ENCODE assay signal across 32 mouse cellular contexts in the genomic region with DNA sequence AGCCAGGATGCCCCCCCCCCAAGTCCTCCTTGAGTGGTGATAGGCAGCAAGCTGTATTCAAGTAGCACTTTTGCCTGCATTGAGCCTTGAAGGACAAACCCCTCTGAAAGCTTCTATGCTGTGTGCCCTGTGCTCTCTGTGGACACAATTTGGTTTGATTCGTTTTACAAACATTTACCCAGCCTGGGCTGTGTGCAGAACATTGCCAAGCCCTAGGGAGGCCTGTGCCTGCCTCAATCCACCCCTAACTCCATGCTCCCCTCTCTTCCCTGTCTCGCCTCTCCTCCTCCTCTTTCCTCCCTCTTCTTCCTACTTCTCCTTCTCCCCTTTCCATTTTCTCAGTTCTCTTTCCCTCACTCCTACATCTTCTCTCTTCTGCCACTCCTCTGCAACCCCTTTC. TPM values are rescaled to one million over a fixed set of nuclear protein-coding genes. Genes with fewer than 3 reads are reported as not detected.
DNase-seq lines count a peak whose midpoint lies in the region; ATAC-seq and TF ChIP-seq lines count a peak whose summit lies in the region.
"Had no signal": no experiment of that assay in that cellular context is flagged by ENCODE, and none has a peak within 500 bp of the region (broad histone marks: within the 10 kb centered on the region; RNA-seq: fewer than 3 reads in every experiment).

No protein-coding gene starts in this region.

- H3K27me3 ChIP-seq in intestine, embryonic 15.5 days (replicated peaks) = no peaks in the 10 kb centered on the region
- no peaks in the 10 kb centered on the region for H3K27me3 ChIP-seq in intestine, postnatal 0 days (replicated peaks; ENCODE audit: control insufficient read depth, insufficient read depth, low read length)
- peaks cover 10% of the 10 kb centered on the region; the same call in 1 of the 2 replicates for H3K27me3 ChIP-seq in embryonic facial prominence, embryonic 13.5 days
- no peaks in the 10 kb centered on the region for H3K27me3 ChIP-seq in stomach, embryonic 15.5 days (replicated peaks)
- H3K27me3 ChIP-seq: embryonic facial prominence, embryonic 12.5 days; limb, embryonic 15.5 days; lung, embryonic 15.5 days had no signal

- peaks cover 28% of the 10 kb centered on the region for H3K4me1 ChIP-seq in intestine, embryonic 15.5 days (replicated peaks)
- H3K4me1 ChIP-seq in intestine, postnatal 0 days (replicated peaks; ENCODE audit: control insufficient read depth, insufficient read depth, low read length) = peaks cover 3% of the 10 kb centered on the region; the same call in 1 of the 2 replicates
- peaks cover 31% of the 10 kb centered on the region for H3K4me1 ChIP-seq in embryonic facial prominence, embryonic 13.5 days
- H3K4me1 ChIP-seq in stomach, embryonic 15.5 days = peaks cover 30% of the 10 kb centered on the region
- H3K4me1 ChIP-seq: liver, embryonic 15.5 days had no signal

- 35% methylated on average over 2 of the region's 2 CpGs for WGBS in intestine, embryonic 15.5 days
- 53% methylated on average over 2 of the region's 2 CpGs for WGBS in intestine, postnatal 0 days
- 51% methylated on average over 2 of the region's 2 CpGs for WGBS in embryonic facial prominence, embryonic 13.5 days
- WGBS in stomach, embryonic 15.5 days = 24% methylated on average over 2 of the region's 2 CpGs

- H3K9me3 ChIP-seq in intestine, embryonic 15.5 days = no peaks in the 10 kb centered on the region
- no peaks in the 10 kb centered on the region for H3K9me3 ChIP-seq in intestine, postnatal 0 days (ENCODE audit: control insufficient read depth)
- no peaks in the 10 kb centered on the region for H3K9me3 ChIP-seq in embryonic facial prominence, embryonic 13.5 days
- no peaks in the 10 kb centered on the region for H3K9me3 ChIP-seq in stomach, embryonic 15.5 days
- H3K9me3 ChIP-seq: embryonic facial prominence, embryonic 12.5 days; forebrain, embryonic 12.5 days; heart, embryonic 15.5 days; hindbrain, embryonic 13.5 days; kidney, embryonic 15.5 days; limb, embryonic 15.5 days; liver, embryonic 15.5 days; lung, embryonic 15.5 days; midbrain, embryonic 12.5 days; neural tube, embryonic 13.5 days had no signal

- H3K4me2 ChIP-seq in intestine, embryonic 15.5 days (replicated peaks) = no peak overlapping the region
- no peak overlapping the region for H3K4me2 ChIP-seq in intestine, postnatal 0 days (replicated peaks; ENCODE audit: low read depth)
- no peak overlapping the region for H3K4me2 ChIP-seq in embryonic facial prominence, embryonic 13.5 days
- no peak overlapping the region for H3K4me2 ChIP-seq in stomach, embryonic 15.5 days
- H3K4me2 ChIP-seq: embryonic facial prominence, embryonic 12.5 days; forebrain, embryonic 12.5 days; heart, embryonic 15.5 days; hindbrain, embryonic 13.5 days; kidney, embryonic 15.5 days; limb, embryonic 15.5 days; liver, embryonic 15.5 days; lung, embryonic 15.5 days; midbrain, embryonic 12.5 days; neural tube, embryonic 13.5 days had no signal

- peak overlapping the region; percentile 17; the same call in 1 of the 2 replicates for H3K27ac ChIP-seq in intestine, embryonic 15.5 days
- no peak overlapping the region for H3K27ac ChIP-seq in intestine, postnatal 0 days (ENCODE audit: low read depth, low read length)
- no peak overlapping the region for H3K27ac ChIP-seq in embryonic facial prominence, embryonic 13.5 days
- H3K27ac ChIP-seq in stomach, embryonic 15.5 days = peak overlapping the region; percentile 62
- H3K27ac ChIP-seq: embryonic facial prominence, embryonic 12.5 days; forebrain, embryonic 12.5 days; heart, embryonic 15.5 days; hindbrain, embryonic 13.5 days; kidney, embryonic 15.5 days; layer of hippocampus, adult 2 months; left cerebral cortex, adult 2 months; limb, embryonic 15.5 days; liver, embryonic 15.5 days; lung, embryonic 15.5 days; midbrain, embryonic 12.5 days; neural tube, embryonic 13.5 days had no signal

- peak; percentile 64 for DNase-seq in NIH3T3 (ENCODE audit: low read depth)
- DNase-seq in right cerebral cortex, adult 2 months (ENCODE audit: low spot score in 2 of 2) = no peak
- no peak for DNase-seq in left cerebral cortex, postnatal 36 days (ENCODE audit: low spot score in 2 of 2)
- DNase-seq: adrenal gland, adult 2 months; adrenal gland, postnatal 36 days; cerebellum, adult 18-20 months; cerebellum, postnatal 14 days; gastrocnemius, postnatal 14 days; kidney, adult 11 months; kidney, postnatal 25 days; lung, postnatal 36 days; thymus, postnatal 4 days had no signal

- ATAC-seq in intestine, embryonic 15.5 days = no peak
- no peak for ATAC-seq in intestine, postnatal 0 days
- no peak for ATAC-seq in embryonic facial prominence, embryonic 13.5 days (ENCODE audit: insufficient number of reproducible peaks, insufficient read depth, low FRiP score, low TSS enrichment, low read depth)
- peak; percentile 47 for ATAC-seq in stomach, embryonic 15.5 days (ENCODE audit: insufficient read depth, low FRiP score, low read depth)
- ATAC-seq: activated CD4-positive, CD25-positive, alpha-beta regulatory T cell, adult 4 months had no signal

- H3K36me3 ChIP-seq in intestine, embryonic 15.5 days = no peaks in the 10 kb centered on the region
- no peaks in the 10 kb centered on the region for H3K36me3 ChIP-seq in intestine, postnatal 0 days (ENCODE audit: control insufficient read depth, insufficient read depth)
- no peaks in the 10 kb centered on the region for H3K36me3 ChIP-seq in embryonic facial prominence, embryonic 13.5 days
- H3K36me3 ChIP-seq in stomach, embryonic 15.5 days = no peaks in the 10 kb centered on the region
- H3K36me3 ChIP-seq: embryonic facial prominence, embryonic 12.5 days; forebrain, embryonic 12.5 days; heart, embryonic 15.5 days; hindbrain, embryonic 13.5 days; kidney, embryonic 15.5 days; limb, embryonic 15.5 days; liver, embryonic 15.5 days; lung, embryonic 15.5 days; midbrain, embryonic 12.5 days; neural tube, embryonic 13.5 days had no signal

- TF ChIP-seq CTCF in intestine, postnatal 0 days (IDR thresholded peaks at IDR 0.05; ENCODE audit: low read depth) = no peak

- no peak overlapping the region for H3K4me3 ChIP-seq in intestine, embryonic 15.5 days (replicated peaks)
- no peak overlapping the region for H3K4me3 ChIP-seq in intestine, postnatal 0 days (ENCODE audit: low read depth, low read length)
- H3K4me3 ChIP-seq in embryonic facial prominence, embryonic 13.5 days = no peak overlapping the region
- H3K4me3 ChIP-seq in stomach, embryonic 15.5 days (replicated peaks) = no peak overlapping the region
- H3K4me3 ChIP-seq: embryonic facial prominence, embryonic 12.5 days; erythroblast, embryonic 14.5 days; forebrain, embryonic 12.5 days; heart, embryonic 15.5 days; hindbrain, embryonic 13.5 days; kidney, embryonic 15.5 days; layer of hippocampus, adult 2 months; left cerebral cortex, adult 2 months; limb, embryonic 15.5 days; liver, embryonic 15.5 days; lung, embryonic 15.5 days; midbrain, embryonic 12.5 days; neural tube, embryonic 13.5 days had no signal

- intact Hi-C loops in left cerebral cortex, postnatal 36 days (cut with DNase I) = no loop called here

- H3K9ac ChIP-seq in intestine, embryonic 15.5 days = no peak overlapping the region
- H3K9ac ChIP-seq in intestine, postnatal 0 days (ENCODE audit: low read depth, low read length) = no peak overlapping the region
- 0 out of 2 replicates have a peak overlapping the region, but pooled peaks have one; percentile 11 for H3K9ac ChIP-seq in embryonic facial prominence, embryonic 13.5 days
- no peak overlapping the region for H3K9ac ChIP-seq in stomach, embryonic 15.5 days
- H3K9ac ChIP-seq: embryonic facial prominence, embryonic 12.5 days; forebrain, embryonic 12.5 days; heart, embryonic 15.5 days; hindbrain, embryonic 13.5 days; kidney, embryonic 15.5 days; limb, embryonic 15.5 days; liver, embryonic 15.5 days; lung, embryonic 15.5 days; midbrain, embryonic 12.5 days; neural tube, embryonic 13.5 days had no signal

RNA-seq across cellular contexts. Expression of gene Dlk1, which starts 29.5 kb away (rescaled TPM):
- polyA plus RNA-seq in intestine, embryonic 15.5 days (2015; fragmentation: Nextera tagmentation; extraction: Ambion mirVana) = 364 and 395 TPM in 2 replicates
- polyA plus RNA-seq in intestine, postnatal 0 days (2015; fragmentation: Nextera tagmentation; extraction: Ambion mirVana) = 73.6 and 78.6 TPM in 2 replicates
- 176 and 272 TPM in 2 replicates for polyA plus RNA-seq in embryonic facial prominence, embryonic 13.5 days (2015; fragmentation: Nextera tagmentation; extraction: Ambion mirVana)
- polyA plus RNA-seq in stomach, embryonic 15.5 days (2015; fragmentation: Nextera tagmentation; extraction: Ambion mirVana) = 487 and 492 TPM in 2 replicates
- total RNA-seq in left cerebral cortex, postnatal 36 days (2021) = 1 to 10 TPM; 1.8 to 5.6 TPM
- total RNA-seq: granulocyte monocyte progenitor cell, adult 5-6 weeks; megakaryocyte, adult 5-6 weeks had no signal
- polyA plus RNA-seq: activated CD4-positive, CD25-positive, alpha-beta regulatory T cell, adult 4 months had no signal

Comparison
In these comparisons a context has a peak if more than half of its experiments do, and no peak if none do; other contexts are left out.
1. H3K27ac ChIP-seq: peak in intestine, embryonic 15.5 days (single experiment) and stomach, embryonic 15.5 days (single experiment); none in intestine, postnatal 0 days (single experiment) and embryonic facial prominence, embryonic 13.5 days (single experiment).